Mouse (Mus musculus): ENCODE data around the gene Dvl3. TPM values are rescaled to one million over a fixed set of nuclear protein-coding genes. Genes with fewer than 3 reads are reported as not detected.
A peak's percentile ranks its signal among the peaks of the same experiment; 100 is the strongest.

The Dvl3 gene
- polyA plus RNA-seq, 1 experiment: 42.5 TPM

- no peak overlapping the region for H3K27ac ChIP-seq (ENCODE audit: insufficient read depth, low read length)
Observed at GRCm38 (mm10) chr16:20537601-20538320, 21.0 kb downstream of the Dvl3 start.

GRCm38 (mm10) chr16:20539649-20540048, 22.9 kb downstream of the Dvl3 start:
- Histone ChIP-seq H3K27ac (ENCODE audit: insufficient read depth, low read length) (no peak overlapping the region), H3K4me1 (ENCODE audit: control insufficient read depth, insufficient read depth, low read length) (peaks cover 7% of the 10 kb centered on the region), H3K4me3 (ENCODE audit: insufficient read depth, low read length) (no peak overlapping the region)
- TF ChIP-seq CTCF (IDR thresholded peaks at IDR 0.05; ENCODE audit: extremely low read depth, insufficient read depth, low read length) (no peak), POLR2A (IDR thresholded peaks at IDR 0.05; ENCODE audit: extremely low read depth, insufficient read depth, low read length) (no peak)

More at GRCm38 (mm10) chr16:20537601-20538320, 21.0 kb downstream of the Dvl3 start:
- no peak for TF ChIP-seq CTCF (IDR thresholded peaks at IDR 0.05; ENCODE audit: extremely low read depth, insufficient read depth, low read length)
- TF ChIP-seq POLR2A (IDR thresholded peaks at IDR 0.05; ENCODE audit: extremely low read depth, insufficient read depth, low read length): no peak
- peaks cover 7% of the 10 kb centered on the region for H3K4me1 ChIP-seq (ENCODE audit: control insufficient read depth, insufficient read depth, low read length)
- H3K4me3 ChIP-seq (ENCODE audit: insufficient read depth, low read length): peak overlapping the region; percentile 62; the same call in 1 of the 2 replicates

DNA sequence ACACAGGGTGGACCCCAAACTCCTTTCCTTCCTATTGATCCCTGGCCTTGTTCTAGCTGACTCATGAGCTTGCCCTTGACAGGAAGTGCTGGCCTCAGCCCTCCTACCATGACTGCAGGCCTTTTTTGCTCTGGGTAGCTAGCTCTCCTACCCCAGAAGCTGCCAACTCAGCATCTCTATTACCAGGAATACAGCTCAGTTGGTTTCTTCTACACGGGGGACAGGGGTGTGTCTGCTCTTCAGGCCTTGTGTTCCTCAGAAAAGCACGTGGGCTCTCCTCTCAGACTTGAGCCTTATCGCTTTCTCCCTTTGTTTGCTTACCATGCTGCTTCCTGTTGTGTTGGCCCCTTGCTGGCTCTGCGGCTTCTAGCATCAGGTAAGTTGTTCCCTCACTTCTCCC, 23.7 kb downstream of the Dvl3 start:
- H3K27ac ChIP-seq (ENCODE audit: insufficient read depth, low read length): no peak overlapping the region
- TF ChIP-seq CTCF (IDR thresholded peaks at IDR 0.05; ENCODE audit: extremely low read depth, insufficient read depth, low read length) (no peak), POLR2A (IDR thresholded peaks at IDR 0.05; ENCODE audit: extremely low read depth, insufficient read depth, low read length) (no peak)
- H3K4me1 ChIP-seq (ENCODE audit: control insufficient read depth, insufficient read depth, low read length): peaks cover 7% of the 10 kb centered on the region
- no peak overlapping the region for H3K4me3 ChIP-seq (ENCODE audit: insufficient read depth, low read length)

DNA sequence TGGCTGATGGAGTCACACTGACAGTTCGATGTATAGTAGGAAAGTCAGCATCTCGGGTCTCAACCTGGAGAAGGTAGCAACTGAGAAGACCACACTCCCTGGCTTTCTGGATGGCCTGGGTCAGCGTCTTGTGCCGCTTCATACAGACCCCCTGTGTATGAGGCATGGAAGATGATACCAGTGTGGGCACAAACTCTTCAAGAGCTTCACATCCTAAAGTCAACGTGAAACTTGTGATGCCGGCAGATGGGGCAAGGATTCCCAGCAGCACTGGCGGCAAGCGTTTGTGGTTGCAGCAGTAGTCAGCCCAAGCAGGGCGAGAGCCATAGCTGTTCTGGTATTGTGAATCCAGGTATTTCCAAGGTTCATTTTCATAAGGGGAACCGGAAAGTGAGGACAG, 28.9 kb downstream of the Dvl3 start:
- 0 out of 2 replicates have a peak, but pooled peaks have one; percentile 14 for TF ChIP-seq POLR2A (IDR thresholded peaks at IDR 0.05; ENCODE audit: extremely low read depth, insufficient read depth, low read length)
- no peak for TF ChIP-seq CTCF (IDR thresholded peaks at IDR 0.05; ENCODE audit: extremely low read depth, insufficient read depth, low read length)
- H3K27ac ChIP-seq (ENCODE audit: insufficient read depth, low read length): no peak overlapping the region
- H3K4me1 ChIP-seq (ENCODE audit: control insufficient read depth, insufficient read depth, low read length): peaks cover 2% of the 10 kb centered on the region; the same call in 1 of the 2 replicates
- no peak overlapping the region for H3K4me3 ChIP-seq (ENCODE audit: insufficient read depth, low read length)

GRCm38 (mm10) chr16:20547423-20547822, 30.6 kb downstream of the Dvl3 start:
- no peak overlapping the region for H3K27ac ChIP-seq (ENCODE audit: insufficient read depth, low read length)
- H3K4me1 ChIP-seq (ENCODE audit: control insufficient read depth, insufficient read depth, low read length): peaks cover 2% of the 10 kb centered on the region; the same call in 1 of the 2 replicates
- no peak overlapping the region; the same call in 1 of the 2 replicates for H3K4me3 ChIP-seq (ENCODE audit: insufficient read depth, low read length)
- TF ChIP-seq POLR2A (IDR thresholded peaks at IDR 0.05; ENCODE audit: extremely low read depth, insufficient read depth, low read length) (no peak), CTCF (IDR thresholded peaks at IDR 0.05; ENCODE audit: extremely low read depth, insufficient read depth, low read length) (no peak)

DNA sequence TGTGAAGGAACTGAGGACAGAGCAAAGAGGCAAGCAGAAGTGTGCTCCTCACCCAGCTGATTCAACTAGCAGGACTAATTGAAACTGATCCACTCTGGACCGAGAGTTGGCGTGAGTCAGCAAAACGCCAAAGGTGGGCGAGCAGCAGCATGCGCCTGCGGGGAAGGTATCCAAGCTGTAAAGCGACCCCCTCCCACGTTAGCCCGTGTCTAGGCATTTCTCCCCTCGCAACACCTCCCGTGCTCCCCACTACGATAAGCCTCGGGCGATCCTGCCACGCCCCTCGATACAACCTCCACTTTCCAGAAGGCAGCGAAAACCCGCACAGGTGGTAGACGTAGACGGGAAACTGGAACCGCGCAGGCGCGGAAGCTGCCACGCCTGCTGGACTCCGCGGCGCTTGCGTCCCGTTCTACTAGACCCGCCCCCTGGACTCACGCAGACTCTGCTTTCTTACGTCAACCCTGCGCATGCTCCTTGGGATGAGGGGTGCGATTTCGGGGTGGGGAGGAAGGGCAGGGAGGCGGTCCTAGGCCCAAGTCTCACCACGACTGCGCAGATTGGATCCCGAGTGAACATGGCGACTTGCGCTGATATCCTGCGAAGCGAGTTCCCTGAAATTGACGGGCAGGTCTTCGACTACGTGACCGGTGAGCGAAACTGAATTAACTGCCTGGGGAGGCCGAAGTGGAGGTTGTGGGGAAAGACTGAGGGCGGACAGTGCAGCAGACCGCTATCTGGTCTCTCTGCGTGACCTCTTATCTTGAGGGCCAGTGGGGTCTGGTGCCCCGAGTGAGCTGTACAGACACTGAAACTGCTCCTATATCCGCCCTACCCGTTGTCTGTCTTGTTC, 31.5 kb downstream of the Dvl3 start, which contains the start of gene Abcf3:
Gene Abcf3, plus strand, starts transcription at position 482 of the 853 bp plus-strand sequence.
- Histone ChIP-seq H3K4me3 (ENCODE audit: insufficient read depth, low read length) (peak within 1 kb of the TSS; percentile 82), H3K27ac (ENCODE audit: insufficient read depth, low read length) (peak within 1 kb of the TSS; percentile 24), H3K4me1 (ENCODE audit: control insufficient read depth, insufficient read depth, low read length) (peaks cover 2% of the 10 kb centered on the region; the same call in 1 of the 2 replicates)
- TF ChIP-seq CTCF (IDR thresholded peaks at IDR 0.05; ENCODE audit: extremely low read depth, insufficient read depth, low read length): no peak
- TF ChIP-seq POLR2A (IDR thresholded peaks at IDR 0.05; ENCODE audit: extremely low read depth, insufficient read depth, low read length): peak; percentile 92

DNA sequence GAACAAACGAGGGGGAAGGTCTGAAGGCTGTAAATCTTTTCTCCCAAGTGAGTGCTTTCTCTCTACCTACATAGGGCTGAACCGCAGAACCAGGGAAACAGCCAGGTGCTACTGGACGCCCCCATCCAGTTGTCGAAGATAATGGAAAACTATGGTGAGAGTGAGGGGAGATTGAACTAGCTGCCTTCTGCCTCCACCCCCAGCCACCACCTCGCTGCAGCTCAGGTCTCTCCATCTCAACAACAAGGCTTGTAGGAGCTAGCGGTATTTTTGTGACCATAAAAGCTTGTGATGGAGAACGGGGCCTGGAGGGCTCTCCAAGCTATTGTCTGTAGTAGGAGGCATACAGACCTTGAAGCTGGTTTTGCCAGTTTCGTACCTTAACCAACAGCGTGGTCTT, 32.4 kb downstream of the Dvl3 start:
- TF ChIP-seq POLR2A (IDR thresholded peaks at IDR 0.05; ENCODE audit: extremely low read depth, insufficient read depth, low read length): no peak
- Histone ChIP-seq H3K4me1 (ENCODE audit: control insufficient read depth, insufficient read depth, low read length) (peaks cover 2% of the 10 kb centered on the region; the same call in 1 of the 2 replicates), H3K27ac (ENCODE audit: insufficient read depth, low read length) (no peak overlapping the region), H3K4me3 (ENCODE audit: insufficient read depth, low read length) (peak overlapping the region; percentile 82)

- TF ChIP-seq POLR2A (IDR thresholded peaks at IDR 0.05; ENCODE audit: extremely low read depth, insufficient read depth, low read length) (no peak), CTCF (IDR thresholded peaks at IDR 0.05; ENCODE audit: extremely low read depth, insufficient read depth, low read length) (no peak)
- peaks cover 2% of the 10 kb centered on the region; the same call in 1 of the 2 replicates for H3K4me1 ChIP-seq (ENCODE audit: control insufficient read depth, insufficient read depth, low read length)
- H3K27ac ChIP-seq (ENCODE audit: insufficient read depth, low read length): no peak overlapping the region
- H3K4me3 ChIP-seq (ENCODE audit: insufficient read depth, low read length): no peak overlapping the region
Observed at GRCm38 (mm10) chr16:20551691-20552090, 34.9 kb downstream of the Dvl3 start.

DNA sequence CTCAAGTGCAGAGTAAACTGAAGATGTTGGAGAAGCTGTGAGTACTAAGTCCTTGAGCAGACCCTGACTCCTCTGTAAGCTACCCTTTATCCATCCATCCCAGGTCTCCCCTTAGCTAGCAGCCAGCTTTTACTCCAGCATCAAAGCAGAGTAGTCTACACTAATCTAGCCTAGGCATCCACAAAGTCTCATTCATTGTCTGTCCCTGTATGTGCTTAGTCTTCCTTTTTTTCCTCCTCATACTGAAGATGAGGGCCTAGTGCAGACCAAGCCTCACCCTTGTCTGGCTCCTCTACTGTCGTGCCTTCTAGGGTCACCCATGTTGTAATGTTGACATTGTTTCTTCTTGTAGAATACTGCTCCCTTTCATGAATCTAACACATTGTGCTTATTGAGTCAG, 35.8 kb downstream of the Dvl3 start:
- no peak overlapping the region for H3K4me3 ChIP-seq (ENCODE audit: insufficient read depth, low read length)
- peaks cover 2% of the 10 kb centered on the region; the same call in 1 of the 2 replicates for H3K4me1 ChIP-seq (ENCODE audit: control insufficient read depth, insufficient read depth, low read length)
- no peak overlapping the region for H3K27ac ChIP-seq (ENCODE audit: insufficient read depth, low read length)
- TF ChIP-seq POLR2A (IDR thresholded peaks at IDR 0.05; ENCODE audit: extremely low read depth, insufficient read depth, low read length): no peak
- no peak for TF ChIP-seq CTCF (IDR thresholded peaks at IDR 0.05; ENCODE audit: extremely low read depth, insufficient read depth, low read length)
